Mouse (Mus musculus) layer of hippocampus, postnatal 14 days (tissue): ENCODE measurements around the gene Atp6v1g2. TPM values are rescaled to one million over a fixed set of nuclear protein-coding genes. Genes with fewer than 3 reads are reported as not detected.

ENCODE experiments used
- DNase-seq, 2 experiments: peaks; one replicate each; pipeline ENCODE4 v3.0.0; 2021 to 2022; ENCODE audit warnings: low spot score in 2 of 2, mixed read lengths in 1 of 2
- long read RNA-seq, 2 experiments: library from polyadenylated mRNA; stranded (forward); transcript quantifications; one replicate each; pipeline ENCODE4 v2.0.0; 2021
- total RNA-seq, 2 experiments: library from RNA; stranded (reverse); gene quantifications; 2 replicates each; pipeline ENCODE4 v1.2.3; 2021

The Atp6v1g2 gene
- 100 to 1,000 TPM; 485 to 488 TPM for total RNA-seq
- long read RNA-seq, experiment 1, transcript Atp6v1g2-204 (2 exons, 1,041 nt) = minor isoform, 20 of 570 reads
- long read RNA-seq, experiment 1, transcript Atp6v1g2-201 (3 exons, 1,528 nt) = major isoform, 479 of 570 reads
- long read RNA-seq, experiment 1, partial matches to known transcripts = 67 of 570 reads
- long read RNA-seq, experiment 1, other reads (novel, unspliced or antisense) = 3 of 570 reads
- long read RNA-seq, experiment 2, transcript Atp6v1g2-201 (3 exons, 1,528 nt) = major isoform, 683 of 822 reads
- long read RNA-seq, experiment 2, transcript Atp6v1g2-204 (2 exons, 1,041 nt) = minor isoform, 22 of 822 reads
- long read RNA-seq, experiment 2, partial matches to known transcripts = 4 of 822 reads
- long read RNA-seq, experiment 2, other reads (novel, unspliced or antisense) = 113 of 822 reads

DNA sequence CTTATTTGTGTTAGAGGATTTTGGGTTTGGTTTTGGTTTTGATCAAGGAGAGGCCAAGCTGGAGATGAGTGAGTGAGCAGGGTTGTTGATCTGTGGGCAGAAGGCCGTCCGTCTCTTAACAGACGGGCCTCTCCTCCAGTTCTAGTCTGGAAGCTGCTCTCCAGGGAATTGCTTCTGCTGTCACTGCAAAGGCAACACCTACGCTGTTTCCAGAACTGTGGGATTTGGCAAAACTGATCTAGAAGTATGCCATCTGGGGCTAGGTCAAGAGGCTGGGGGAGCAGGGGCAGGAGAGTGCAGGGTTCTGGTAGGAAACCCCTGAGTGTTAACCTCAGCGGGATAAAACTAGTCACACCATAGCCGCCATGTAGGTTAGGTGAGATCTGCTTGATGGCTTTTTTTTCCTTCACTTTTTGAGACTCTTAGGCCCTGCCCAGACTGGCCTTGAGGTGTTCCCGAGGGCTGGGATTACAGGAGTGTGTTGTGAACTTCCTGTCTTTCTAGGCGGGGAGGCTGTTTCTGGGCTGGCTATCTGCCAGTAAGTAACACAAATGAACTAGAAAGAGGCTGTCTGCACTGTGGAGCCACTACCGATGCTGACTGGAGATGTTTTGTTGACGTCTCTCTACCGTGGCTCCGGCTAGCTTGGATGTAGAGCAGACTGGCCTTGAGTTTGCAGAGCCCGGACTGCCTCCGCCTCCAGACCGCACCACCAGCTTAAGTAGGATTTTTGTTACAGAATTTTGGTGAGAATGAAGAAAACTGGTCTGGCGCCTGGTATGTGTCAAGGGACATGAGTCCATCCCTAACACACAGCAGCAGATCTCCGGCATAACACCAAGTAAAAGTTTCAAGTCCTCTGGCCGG lies at the start of gene Atp6v1g2:
Gene Atp6v1g2, plus strand, starts transcription at position 547 of the 867 bp plus-strand sequence.
- DNase-seq = no peak

DNA sequence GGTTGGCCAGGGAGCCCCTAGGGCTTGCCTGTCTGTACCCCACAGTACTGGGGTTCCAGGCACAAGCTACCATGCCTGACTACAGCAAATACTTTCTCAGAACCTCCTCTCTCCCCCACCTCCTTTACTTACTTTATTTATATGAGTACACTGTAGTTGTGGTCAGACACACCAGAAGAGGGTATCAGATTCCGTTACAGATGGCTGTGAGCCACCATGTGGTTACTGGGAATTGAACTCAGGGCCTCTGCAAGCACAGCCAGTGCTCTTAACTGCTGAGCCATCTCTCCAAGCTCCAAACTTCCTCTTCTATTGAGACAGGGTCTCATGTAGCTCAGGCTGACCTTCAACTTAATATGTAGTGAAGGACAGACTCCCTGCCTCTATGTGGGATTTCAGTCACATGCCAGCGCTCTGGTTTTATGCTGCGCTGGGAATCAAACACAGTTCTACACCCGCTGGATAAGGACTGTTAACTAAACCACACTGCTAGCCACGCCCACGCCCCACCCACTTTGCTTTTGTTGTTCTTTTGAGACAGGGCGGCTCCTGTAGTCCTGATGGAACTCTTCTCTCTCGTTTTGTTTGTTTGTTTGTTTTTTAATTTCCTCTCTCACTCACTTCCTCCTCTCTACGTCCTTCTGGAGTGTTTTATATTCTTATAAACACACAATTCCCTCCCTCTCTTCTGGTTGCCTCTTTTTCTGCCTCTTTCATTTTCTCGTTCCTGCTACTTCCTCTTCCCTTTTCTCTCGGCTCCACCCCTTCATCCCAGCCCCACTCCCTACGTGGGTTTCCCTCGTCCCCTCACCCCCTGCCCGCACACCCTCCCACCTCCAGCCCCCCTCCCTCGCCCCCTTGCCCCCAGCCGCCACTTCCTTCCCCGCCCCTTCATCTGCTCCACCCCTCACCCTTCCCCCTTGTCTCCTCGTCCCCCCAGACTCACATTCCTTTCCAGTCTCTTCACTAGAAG lies 47.5 kb upstream of the Atp6v1g2 start:
- DNase-seq = no peak

DNA sequence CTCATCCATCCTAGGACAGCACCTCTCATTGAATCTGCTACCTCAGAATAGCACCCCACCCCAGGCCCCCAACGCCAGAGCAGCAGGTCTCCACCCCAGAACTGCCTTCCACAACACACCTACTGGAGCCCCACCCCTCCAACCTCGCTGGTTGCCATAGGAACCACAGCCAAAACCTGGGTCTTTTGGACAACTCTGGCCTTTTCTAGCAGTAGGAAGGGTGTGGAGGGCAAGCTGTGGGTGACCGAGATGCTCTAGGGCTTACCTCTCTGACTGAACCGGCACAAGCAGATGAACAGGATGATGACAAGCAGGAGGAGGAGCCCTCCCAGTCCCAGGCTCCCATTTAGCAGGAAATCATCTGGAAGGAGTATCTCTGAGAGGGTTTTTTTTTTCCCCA lies 46.8 kb upstream of the Atp6v1g2 start:
- DNase-seq = no peak

DNA sequence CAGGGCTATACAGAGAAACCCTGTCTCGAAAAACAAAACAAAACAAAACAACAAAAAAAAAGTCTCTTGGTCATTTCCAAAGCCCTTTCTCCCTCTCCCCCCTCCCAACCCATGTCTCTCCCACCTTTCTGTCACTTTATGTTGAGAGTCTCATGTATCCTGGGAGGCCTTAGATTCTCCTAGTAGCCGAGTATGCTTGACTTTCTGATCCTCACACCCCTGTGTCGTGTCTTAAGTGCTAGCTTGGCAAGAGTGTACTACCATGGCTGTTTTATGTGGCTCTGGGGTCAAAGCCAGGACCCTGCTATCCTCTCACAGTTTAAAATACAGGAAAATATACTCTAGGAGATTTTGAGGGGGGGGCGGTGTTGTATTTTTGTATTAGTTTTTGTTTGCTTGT lies 46.1 kb upstream of the Atp6v1g2 start:
- no peak for DNase-seq

DNA sequence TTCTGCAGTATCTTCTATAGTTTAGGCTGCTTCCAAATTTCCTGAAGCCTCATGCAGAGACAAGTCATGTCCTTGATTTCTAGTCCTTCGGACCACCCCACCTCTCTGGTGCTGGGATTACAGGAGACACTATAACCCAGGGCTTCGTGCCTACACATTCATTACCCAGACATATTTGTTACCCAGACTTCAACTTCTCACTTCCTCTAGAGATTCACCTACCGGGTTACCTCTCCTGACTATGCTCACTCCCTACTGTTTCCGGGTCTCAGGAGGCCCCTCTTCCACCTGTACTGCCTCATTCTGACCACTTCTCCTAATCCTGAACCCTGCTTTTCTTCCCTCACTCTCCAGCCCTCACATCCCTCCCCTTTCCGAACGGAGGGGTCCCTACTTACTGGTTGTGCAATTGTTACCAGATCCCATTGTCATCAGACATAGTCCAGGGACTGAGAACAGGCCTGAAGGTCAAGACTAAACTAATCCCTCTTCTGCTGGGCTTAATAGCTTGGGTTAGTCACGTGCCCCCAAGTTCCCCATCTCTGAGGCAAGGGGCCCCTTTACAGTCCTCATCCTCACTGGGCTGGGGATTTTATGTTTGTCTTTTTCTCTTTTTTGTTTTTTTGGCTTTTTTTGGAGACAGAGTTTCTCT lies 45.4 kb upstream of the Atp6v1g2 start, which contains the start of gene Lst1:
Gene Lst1, minus strand, starts transcription at position 481 of the 652 bp plus-strand sequence.
- no peak for DNase-seq

DNA sequence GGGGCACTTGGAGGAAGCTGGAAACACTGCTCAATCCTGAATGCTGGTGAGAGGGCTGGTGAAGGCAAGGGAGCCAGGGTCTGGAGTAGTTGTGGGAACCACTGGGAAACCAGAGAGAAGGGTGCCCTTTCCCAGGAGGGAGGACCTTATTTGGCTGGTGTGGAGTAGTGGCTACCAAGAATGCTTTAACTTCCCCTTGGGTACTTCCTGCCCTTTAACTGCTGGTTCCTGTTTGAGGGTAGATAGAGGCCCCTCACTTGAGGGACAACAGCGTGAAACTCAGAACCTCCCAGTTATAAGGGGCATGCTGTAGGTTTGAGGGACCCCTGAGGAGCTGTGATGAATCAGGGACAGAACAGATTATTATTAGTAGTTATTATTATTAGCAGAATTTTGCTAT lies 44.3 kb upstream of the Atp6v1g2 start:
- DNase-seq = no peak

DNA sequence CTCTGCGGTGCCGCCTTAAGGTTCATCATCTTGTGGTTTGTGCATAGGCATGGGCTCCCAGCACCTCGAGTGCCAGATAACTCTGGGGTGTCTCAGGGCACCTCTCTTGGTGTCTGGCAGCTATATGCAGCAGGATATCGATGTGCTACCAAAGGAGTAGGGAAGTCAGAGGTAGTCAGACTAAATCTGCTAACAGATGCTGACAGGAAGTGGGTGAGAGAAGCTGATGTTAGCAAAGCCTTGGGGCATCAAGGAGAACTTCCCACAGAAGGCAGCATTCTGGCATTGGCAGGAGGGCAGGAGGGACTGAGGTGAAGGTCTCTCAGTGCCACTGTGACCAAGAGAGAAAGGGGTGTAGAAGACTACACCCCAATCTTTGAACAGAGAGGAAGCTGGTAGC lies 43.4 kb upstream of the Atp6v1g2 start:
- no peak for DNase-seq

DNA sequence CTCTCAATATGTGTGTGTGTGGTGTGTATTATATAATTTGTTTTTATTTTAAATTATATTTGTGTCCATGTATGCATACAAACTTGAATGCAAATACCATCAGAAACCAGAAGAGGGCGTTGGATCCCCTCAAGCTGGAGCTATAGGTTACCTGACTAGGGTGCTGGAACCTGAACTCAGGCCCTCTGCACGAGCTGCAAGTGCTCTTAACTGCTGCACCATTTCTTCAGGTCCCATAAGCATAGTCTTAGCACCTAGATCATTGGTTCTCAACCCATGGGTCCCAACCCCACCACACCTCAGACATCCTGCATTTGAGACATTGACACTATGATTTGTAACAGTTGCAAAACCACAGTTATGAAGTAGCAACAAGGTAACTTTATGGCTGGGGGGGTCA lies 41.7 kb upstream of the Atp6v1g2 start:
- no peak for DNase-seq

DNA sequence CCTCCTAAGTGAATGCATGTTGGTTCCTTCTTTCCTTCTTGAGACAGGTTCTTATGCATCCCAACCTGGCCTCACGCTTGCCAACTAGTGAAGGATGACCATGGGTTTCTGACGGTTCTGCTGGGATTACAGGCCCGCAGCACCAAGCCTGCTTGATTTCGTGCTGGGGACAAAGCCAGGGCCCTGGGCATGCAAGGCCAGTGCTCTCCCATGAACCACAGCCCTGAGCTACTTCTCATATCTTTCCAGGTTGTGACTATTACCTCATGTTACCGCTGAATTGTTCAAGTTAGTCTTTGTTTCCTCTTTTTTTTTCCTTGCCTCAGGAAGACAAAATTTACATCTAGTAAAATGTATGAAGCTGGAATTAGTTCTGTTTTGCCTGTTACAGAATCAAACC lies 40.5 kb upstream of the Atp6v1g2 start:
- no peak for DNase-seq

DNA sequence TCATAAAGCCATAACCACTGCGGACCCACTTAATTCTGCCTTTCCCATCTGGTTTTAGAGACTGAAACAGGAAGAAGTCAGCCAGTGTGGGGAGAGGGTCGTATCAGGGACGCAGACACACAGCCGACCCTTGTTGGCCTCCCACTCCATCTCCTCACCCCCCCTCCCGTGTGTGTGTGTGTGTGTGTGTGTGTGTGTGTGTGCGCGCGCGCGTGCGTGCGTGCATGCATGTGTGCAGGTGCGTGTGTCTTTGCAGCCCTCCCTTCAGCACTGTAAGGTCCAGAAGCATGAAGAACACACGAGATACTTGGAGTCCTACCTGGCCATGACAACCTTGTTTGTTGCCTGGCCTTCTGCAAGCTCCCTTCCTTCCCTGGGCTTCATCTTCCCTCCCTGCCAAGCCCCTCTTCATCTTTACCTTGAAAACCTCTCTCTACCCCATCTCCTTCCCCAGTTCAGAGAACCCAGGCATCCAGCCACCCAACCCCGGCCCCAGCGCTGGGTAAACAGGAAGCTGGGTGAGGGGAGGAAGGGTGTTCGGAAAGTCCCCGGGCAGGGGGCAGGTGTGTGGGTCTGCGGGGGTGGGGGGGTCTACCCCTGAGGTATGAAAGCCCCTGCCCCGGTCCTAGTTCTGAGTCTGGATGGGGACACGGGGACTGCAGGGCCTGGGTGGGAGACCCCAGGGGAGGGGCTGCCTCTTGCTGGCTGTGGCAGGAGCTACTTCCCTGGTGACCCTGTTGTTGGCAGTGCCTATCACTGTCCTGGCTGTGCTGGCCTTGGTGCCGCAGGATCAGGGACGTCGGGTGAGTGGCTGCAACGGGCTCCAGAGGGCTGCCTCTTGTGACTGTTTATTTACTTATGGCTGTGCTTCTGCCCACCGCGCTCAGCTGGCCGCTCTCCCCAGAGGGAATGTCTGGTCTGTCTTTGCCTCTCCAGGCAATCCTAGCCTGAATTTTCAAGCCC lies 39.3 kb upstream of the Atp6v1g2 start, which contains the start of gene Ltb:
Gene Ltb, plus strand, starts transcription at position 559 of the 963 bp plus-strand sequence.
- no peak for DNase-seq

DNA sequence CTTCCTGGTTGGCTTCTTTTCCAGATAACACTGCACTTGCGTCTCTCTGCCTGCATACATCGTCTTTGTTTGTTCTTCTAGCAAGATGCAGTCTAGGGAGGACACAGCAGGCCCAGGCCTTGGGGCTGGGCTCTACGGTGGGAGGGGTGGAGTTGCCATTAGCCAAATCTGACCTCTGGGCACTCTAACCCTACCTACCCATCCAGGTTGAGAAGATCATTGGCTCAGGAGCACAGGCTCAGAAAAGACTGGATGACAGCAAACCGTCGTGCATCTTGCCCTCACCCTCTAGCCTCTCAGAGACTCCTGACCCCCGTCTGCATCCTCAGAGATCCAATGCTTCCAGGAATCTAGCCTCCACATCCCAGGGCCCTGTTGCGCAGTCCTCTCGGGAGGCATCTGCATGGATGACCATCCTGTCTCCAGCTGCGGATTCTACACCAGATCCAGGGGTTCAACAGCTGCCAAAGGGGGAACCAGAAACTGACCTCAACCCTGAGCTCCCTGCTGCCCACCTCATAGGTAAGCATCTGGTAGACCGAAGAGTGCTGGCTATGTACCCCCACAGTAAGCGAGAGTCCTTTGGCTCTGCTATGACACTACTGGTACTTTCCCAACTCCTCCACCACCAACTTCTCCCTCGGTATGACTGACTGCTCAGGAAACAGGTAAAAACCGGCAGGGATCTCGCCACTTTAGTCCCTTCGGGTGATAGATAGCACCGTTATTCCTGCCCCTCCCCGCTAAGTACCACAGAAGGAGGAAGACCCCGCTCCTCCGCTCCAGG lies 38.4 kb upstream of the Atp6v1g2 start:
- no peak for DNase-seq

DNA sequence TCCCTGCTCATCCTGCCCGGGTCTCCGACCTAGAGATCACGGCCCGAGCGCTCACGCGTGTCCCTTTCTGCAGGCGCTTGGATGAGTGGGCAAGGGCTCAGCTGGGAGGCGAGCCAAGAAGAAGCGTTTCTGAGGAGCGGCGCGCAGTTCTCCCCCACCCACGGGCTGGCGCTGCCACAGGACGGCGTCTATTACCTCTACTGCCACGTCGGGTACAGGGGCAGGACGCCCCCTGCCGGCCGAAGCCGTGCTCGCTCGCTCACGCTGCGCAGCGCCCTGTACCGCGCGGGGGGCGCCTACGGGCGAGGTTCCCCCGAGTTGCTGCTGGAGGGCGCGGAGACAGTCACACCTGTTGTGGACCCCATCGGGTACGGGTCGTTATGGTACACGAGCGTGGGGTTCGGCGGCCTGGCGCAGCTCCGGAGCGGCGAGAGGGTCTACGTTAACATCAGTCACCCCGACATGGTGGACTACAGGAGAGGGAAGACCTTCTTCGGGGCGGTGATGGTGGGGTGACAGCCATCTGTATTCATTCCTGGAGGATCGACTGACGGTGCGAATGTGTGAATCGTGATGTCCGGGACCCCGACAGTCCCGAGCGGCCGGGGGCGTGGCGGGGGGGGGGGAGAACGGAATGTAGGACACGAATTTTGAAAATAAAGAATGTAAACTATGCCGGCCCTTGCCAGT lies 37.7 kb upstream of the Atp6v1g2 start:
- peak; percentile 62 to 74 for DNase-seq

DNA sequence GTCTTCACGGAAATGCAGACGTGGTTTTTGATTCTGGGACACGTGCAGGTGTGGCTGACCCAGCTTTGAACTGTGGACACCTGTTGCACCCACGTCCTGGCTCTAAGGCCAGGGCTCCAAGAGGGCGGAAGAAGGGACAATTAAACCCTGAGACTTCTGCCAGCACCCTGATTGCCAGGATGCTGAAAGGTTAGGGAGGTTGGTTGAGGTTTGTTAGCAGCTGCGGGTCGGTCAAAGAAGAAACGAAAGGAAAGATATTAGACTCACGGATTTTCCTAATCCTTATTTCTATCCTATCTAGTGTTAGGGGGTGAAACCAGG lies 37.2 kb upstream of the Atp6v1g2 start:
- no peak for DNase-seq

DNA sequence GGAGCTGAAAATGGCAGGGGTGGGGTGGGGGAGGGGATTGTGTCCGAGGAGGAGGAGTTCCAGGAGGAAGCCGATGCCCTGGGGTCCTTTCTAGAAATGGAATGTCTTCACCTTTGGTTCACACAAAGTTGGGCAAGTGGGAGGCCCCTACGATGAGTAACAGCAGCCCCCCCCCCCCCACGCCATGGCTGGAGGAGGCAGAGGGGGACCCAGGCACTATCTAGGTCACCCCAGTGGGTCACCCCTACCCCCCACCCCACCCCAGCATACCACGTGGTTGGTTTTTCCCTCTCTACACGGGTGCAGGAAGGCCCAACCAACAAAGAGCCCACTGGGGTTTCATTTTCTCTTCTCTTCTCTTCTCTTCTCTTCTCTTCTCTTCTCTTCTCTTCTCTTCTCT lies 36.3 kb upstream of the Atp6v1g2 start:
- DNase-seq = no peak

DNA sequence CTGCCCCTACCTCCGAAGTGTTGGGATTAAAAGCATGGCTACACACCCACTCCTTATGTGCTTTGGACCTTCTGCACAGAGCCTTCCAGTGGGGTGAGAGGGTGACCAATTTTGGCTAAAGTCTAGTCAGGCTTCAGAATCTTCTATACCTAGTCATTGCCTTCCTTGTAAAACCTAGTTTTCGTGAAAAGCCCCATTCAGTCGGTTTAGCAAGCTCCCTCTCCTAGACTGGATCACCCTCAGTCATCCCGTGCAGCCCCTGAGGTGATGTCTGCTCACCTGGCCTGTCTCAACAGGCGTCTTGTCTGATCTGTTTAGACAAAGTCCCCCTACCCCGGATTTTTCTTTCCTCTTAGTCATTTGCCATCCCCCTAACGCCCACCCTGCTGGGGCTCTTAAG lies 35.4 kb upstream of the Atp6v1g2 start:
- DNase-seq = no peak

DNA sequence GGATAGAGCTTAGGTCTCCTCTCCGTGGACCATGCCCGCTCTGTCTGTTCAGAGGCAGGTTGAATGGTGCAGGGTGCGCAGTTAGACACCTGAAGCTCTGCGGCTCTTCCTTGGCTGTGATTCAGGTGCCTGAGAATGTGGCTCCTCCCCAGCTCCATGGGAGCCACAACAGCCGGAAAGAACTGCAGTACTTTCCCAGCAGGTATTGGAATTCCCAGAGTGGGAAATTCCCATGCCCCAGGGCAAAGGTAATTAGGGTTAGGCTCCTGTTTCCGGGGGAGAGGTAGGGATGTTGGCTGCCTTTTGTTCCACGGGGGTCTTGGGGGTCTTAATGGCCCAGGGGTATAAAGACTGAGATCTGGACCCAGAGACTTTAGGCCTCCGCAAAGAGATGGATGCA lies 34.5 kb upstream of the Atp6v1g2 start:
- DNase-seq = no peak

DNA sequence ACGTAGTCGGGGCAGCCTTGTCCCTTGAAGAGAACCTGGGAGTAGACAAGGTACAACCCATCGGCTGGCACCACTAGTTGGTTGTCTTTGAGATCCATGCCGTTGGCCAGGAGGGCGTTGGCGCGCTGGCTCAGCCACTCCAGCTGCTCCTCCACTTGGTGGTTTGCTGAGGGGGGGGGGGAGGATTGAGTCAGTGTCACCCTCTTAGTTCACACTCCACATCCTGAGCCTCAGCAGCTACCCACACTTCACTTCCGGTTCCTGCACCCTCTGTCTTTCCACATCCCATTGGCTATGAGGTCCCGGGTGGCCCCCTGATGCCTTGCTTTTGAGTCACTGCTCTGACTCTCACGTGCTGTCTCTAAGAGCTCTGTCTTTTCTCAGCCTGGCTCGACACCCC lies 33.1 kb upstream of the Atp6v1g2 start:
- DNase-seq = no peak

DNA sequence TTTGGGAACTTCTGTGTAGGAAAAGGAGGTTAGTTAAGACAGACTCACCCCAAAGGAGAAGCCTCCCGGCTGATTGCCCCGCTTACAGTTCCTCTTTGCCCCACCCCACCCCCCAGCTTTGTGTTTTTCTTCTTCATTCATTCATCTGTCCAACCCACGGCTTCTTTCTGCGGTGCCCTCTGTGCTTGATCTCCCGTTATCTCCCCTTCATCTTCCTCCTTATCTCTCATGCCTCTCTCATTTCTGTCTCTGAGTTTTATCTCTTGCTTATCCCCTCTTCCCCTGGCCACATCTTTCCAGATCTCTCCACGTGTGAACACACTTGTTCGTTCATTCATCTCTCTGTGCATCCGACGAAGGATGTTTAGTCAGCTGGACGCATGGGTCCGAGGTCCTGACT lies 32.3 kb upstream of the Atp6v1g2 start:
- DNase-seq = no peak
